Mouse (Mus musculus) lung, adult 2 months (tissue): ENCODE results near the gene Ccl22.

Experiments
- CTCF ChIP-seq: fragments of 200-500 bp; IDR thresholded peaks from 2 replicates; pipeline ENCODE4 v1.5.1; 2011; ENCODE audit warnings: mild to moderate bottlenecking, low read length, control low read depth; ENCODE audit not compliant: insufficient read depth
- POLR2A ChIP-seq: fragments of 200-500 bp; IDR thresholded peaks from 2 replicates; pipeline ENCODE4 v1.6.1; 2011; ENCODE audit warnings: low read depth, mild to moderate bottlenecking, control low read depth, low read length, borderline replicate concordance; ENCODE audit errors: extremely low read depth

GRCm38 (mm10) chr8:94735426-94736094, 9.8 kb upstream of the Ccl22 start:
- no peak for TF ChIP-seq CTCF
- TF ChIP-seq POLR2A, result no peak
